Mouse (Mus musculus) kidney, adult 2 months (tissue): ENCODE measurements at regions not wholly inside any gene's neighbourhood (a gene's known extent, or its start where the extent isn't known, plus 50 kb on each side); places are given as distances from the start of the nearest gene placed in this dataset.

Experiments used
- DNase-seq: peaks from one replicate; pipeline ENCODE4 v3.0.0; 2021
- H3K27ac ChIP-seq: fragments of 200-500 bp; 2 replicates; pipeline ENCODE4 v1.5.1; 2012; ENCODE audit warnings: low read depth, low read length, control low read depth, inconsistent platforms; ENCODE audit not compliant: insufficient read depth
- H3K27me3 ChIP-seq: fragments of 200-500 bp; replicated peaks from 2 replicates; pipeline ENCODE4 v1.6.1; 2012; ENCODE audit warnings: mild to moderate bottlenecking, moderate library complexity, low read length, inconsistent platforms; ENCODE audit not compliant: control insufficient read depth, insufficient read depth
- H3K36me3 ChIP-seq: fragments of 200-500 bp; 2 replicates; pipeline ENCODE4 v1.6.1; 2012; ENCODE audit warnings: mild to moderate bottlenecking, moderate library complexity, low read length, inconsistent platforms; ENCODE audit not compliant: control insufficient read depth, insufficient read depth
- H3K4me1 ChIP-seq: fragments of 200-500 bp; 2 replicates; pipeline ENCODE4 v1.6.1; 2011; ENCODE audit warnings: low read length; ENCODE audit not compliant: control insufficient read depth, insufficient read depth
- H3K4me3 ChIP-seq: fragments of 200-500 bp; 2 replicates; pipeline ENCODE4 v1.5.1; 2011; ENCODE audit warnings: mild to moderate bottlenecking, low read depth, low read length, control low read depth; ENCODE audit not compliant: insufficient read depth
- CTCF ChIP-seq: fragments of 200-500 bp; conservative IDR thresholded peaks from 2 replicates; pipeline ENCODE4 v1.5.1; 2011; ENCODE audit warnings: low read depth, mild to moderate bottlenecking, control low read depth, low read length, moderate library complexity, mixed read lengths; ENCODE audit not compliant: insufficient read depth, insufficient read length
- POLR2A ChIP-seq: fragments of 200-500 bp; IDR thresholded peaks from one replicate; pipeline ENCODE4 v1.6.1; 2011; ENCODE audit warnings: low read depth, low read length, control low read depth
- WGBS: fragments of 180-500 bp; shearing (Covaris S2); methylation state at CpG from one replicate; pipeline ENCODE4 v1.1.7; 2018; 5-methylcytosine and 5-hydroxymethylcytosine counted together

GRCm38 (mm10) chr12:79928298-79928697 lies 184.5 kb downstream of the Zfp36l1 start:
- TF ChIP-seq POLR2A (no peak), CTCF (no peak)
- 66% methylated on average over 4 of the region's 4 CpGs for WGBS
- H3K27me3 ChIP-seq, result no peaks in the 10 kb centered on the region

GRCm38 (mm10) chr12:79925704-79926588 lies 186.9 kb downstream of the Zfp36l1 start:
- H3K36me3 ChIP-seq, result no peaks in the 10 kb centered on the region
- H3K4me1 ChIP-seq, result peaks cover 3% of the 10 kb centered on the region; the same call in 1 of the 2 replicates
- H3K27me3 ChIP-seq, result no peaks in the 10 kb centered on the region
- H3K4me3 ChIP-seq, result no peak overlapping the region
- DNase-seq, result peak; percentile 75
- 52% methylated on average over 6 of the region's 6 CpGs for WGBS
- TF ChIP-seq POLR2A (no peak), CTCF (no peak)
- no peak overlapping the region for H3K27ac ChIP-seq

More at GRCm38 (mm10) chr12:79928298-79928697, 184.5 kb downstream of the Zfp36l1 start:
- Histone ChIP-seq H3K36me3 (no peaks in the 10 kb centered on the region), H3K4me3 (no peak overlapping the region), H3K27ac (no peak overlapping the region), H3K4me1 (peaks cover 3% of the 10 kb centered on the region; the same call in 1 of the 2 replicates)
- DNase-seq, result peak; percentile 52

- Histone ChIP-seq H3K4me1 (peaks cover 3% of the 10 kb centered on the region; the same call in 1 of the 2 replicates), H3K36me3 (no peaks in the 10 kb centered on the region), H3K4me3 (no peak overlapping the region), H3K27me3 (no peaks in the 10 kb centered on the region), H3K27ac (no peak overlapping the region)
- DNase-seq, result no peak
- no peak for TF ChIP-seq CTCF
- no peak for TF ChIP-seq POLR2A
- 63% methylated on average over 16 of the region's 16 CpGs for WGBS
Measured at GRCm38 (mm10) chr12:79924921-79925703, 187.7 kb downstream of the Zfp36l1 start.

GRCm38 (mm10) chr12:79923811-79924210 lies 189.0 kb downstream of the Zfp36l1 start:
- Histone ChIP-seq H3K36me3 (no peaks in the 10 kb centered on the region), H3K4me1 (peaks cover 3% of the 10 kb centered on the region; the same call in 1 of the 2 replicates), H3K27ac (no peak overlapping the region), H3K4me3 (no peak overlapping the region), H3K27me3 (no peaks in the 10 kb centered on the region)
- TF ChIP-seq CTCF (no peak), POLR2A (no peak)
- DNase-seq, result peak; percentile 60
- 65% methylated on average over 6 of the region's 6 CpGs for WGBS

GRCm38 (mm10) chr12:79921786-79922185 lies 191.0 kb downstream of the Zfp36l1 start:
- Histone ChIP-seq H3K4me1 (peaks cover 3% of the 10 kb centered on the region; the same call in 1 of the 2 replicates), H3K27ac (no peak overlapping the region), H3K4me3 (no peak overlapping the region), H3K27me3 (no peaks in the 10 kb centered on the region), H3K36me3 (no peaks in the 10 kb centered on the region)
- TF ChIP-seq CTCF (no peak), POLR2A (no peak)
- DNase-seq, result no peak
- 66% methylated on average over 5 of the region's 5 CpGs for WGBS

- Histone ChIP-seq H3K36me3 (no peaks in the 10 kb centered on the region), H3K4me1 (no peaks in the 10 kb centered on the region), H3K4me3 (no peak overlapping the region), H3K27ac (no peak overlapping the region), H3K27me3 (no peaks in the 10 kb centered on the region)
- 96% methylated on average over 5 of the region's 5 CpGs for WGBS
- no peak for DNase-seq
- TF ChIP-seq POLR2A (no peak), CTCF (peak; percentile 31; the same call in 1 of the 2 replicates)
Measured at GRCm38 (mm10) chr12:79918983-79919382, 193.8 kb downstream of the Zfp36l1 start.
